Mouse (Mus musculus) midbrain, postnatal 0 days (tissue): Measurements from ENCODE around the gene Slc6a5. TPM values are rescaled to one million over a fixed set of nuclear protein-coding genes. Genes with fewer than 3 reads are reported as not detected.
"Not testable (repeated sequence)": the region's sequence is repeated elsewhere in the genome, so short reads cannot be mapped to it uniquely, and the experiment has no call there.

Source experiments
- ATAC-seq: fragments of 200-750 bp; cut with Nextera tagmentation; 2 replicates; pipeline ENCODE4 v1.8.0; 2017; ENCODE audit warnings: moderate number of reproducible peaks, mild to moderate bottlenecking, moderate TSS enrichment, moderate library complexity; ENCODE audit not compliant: low FRiP score
- DNase-seq: peaks from one replicate; pipeline ENCODE4 v3.0.0-alpha.2; 2015; ENCODE audit warnings: low spot score
- H3K27ac ChIP-seq: fragments of 300-500 bp; sonication (generic); 2 replicates; pipeline ENCODE4 v1.5.1; 2014; ENCODE audit warnings: low read depth, mild to moderate bottlenecking, low read length, mixed read lengths
- H3K27me3 ChIP-seq: fragments of 300-500 bp; sonication (generic); 2 replicates; pipeline ENCODE4 v1.6.1; 2014; ENCODE audit warnings: low read length, control low read depth, mixed read lengths; ENCODE audit not compliant: insufficient read depth
- H3K36me3 ChIP-seq: fragments of 300-500 bp; sonication (generic); 2 replicates; pipeline ENCODE4 v1.6.1; 2014; ENCODE audit warnings: low read length, control low read depth, mixed read lengths; ENCODE audit not compliant: insufficient read depth
- H3K4me1 ChIP-seq: fragments of 300-500 bp; sonication (generic); 2 replicates; pipeline ENCODE4 v1.6.1; 2014; ENCODE audit warnings: mild to moderate bottlenecking, control low read depth, antibody characterized with exemption, low read length, mixed read lengths; ENCODE audit not compliant: insufficient read depth
- H3K4me2 ChIP-seq: fragments of 300-500 bp; sonication (generic); 2 replicates; pipeline ENCODE4 v1.6.1; 2014; ENCODE audit warnings: low read depth, mild to moderate bottlenecking, low read length, mixed read lengths; ENCODE audit not compliant: poor library complexity, severe bottlenecking
- H3K4me3 ChIP-seq: fragments of 300-500 bp; sonication (generic); 2 replicates; pipeline ENCODE4 v1.5.1; 2014; ENCODE audit warnings: low read depth, mild to moderate bottlenecking, low read length, moderate library complexity
- H3K9ac ChIP-seq: fragments of 300-500 bp; sonication (generic); replicated peaks from 2 replicates; pipeline ENCODE4 v1.6.1; 2014; ENCODE audit warnings: mild to moderate bottlenecking, low read length, moderate library complexity, mixed read lengths; ENCODE audit not compliant: poor library complexity, severe bottlenecking
- H3K9me3 ChIP-seq: fragments of 300-500 bp; sonication (generic); 2 replicates; pipeline ENCODE4 v1.6.1; 2016; ENCODE audit warnings: low read length, control low read depth
- CTCF ChIP-seq: IDR thresholded peaks from 2 replicates; pipeline ENCODE4 v1.5.1; 2016; ENCODE audit warnings: antibody characterized with exemption, mild to moderate bottlenecking
- WGBS: fragments of 180-500 bp; shearing (Covaris S2); extraction: QIAGEN DNeasy Blood & Tissue Kit; methylation state at CpG from one replicate; pipeline ENCODE4 v1.1.7; 2014; 5-methylcytosine and 5-hydroxymethylcytosine counted together
- polyA plus RNA-seq: library from polyadenylated mRNA; unstranded; fragments of >200 nt; fragmentation: Nextera tagmentation; extraction: Ambion mirVana; gene quantifications from 2 replicates; pipeline ENCODE4 v1.2.1, GENCODE M21; 2015
- total RNA-seq: library from RNA; depleted of rRNA; stranded (reverse); fragments of >200 nt; gene quantifications from 2 replicates; pipeline ENCODE4 v1.2.3, GENCODE M21; 2014

Gene Slc6a5
- total and polyA plus RNA-seq, 2 experiments from 2014 or later = 0.22 to 6.6 TPM

DNA sequence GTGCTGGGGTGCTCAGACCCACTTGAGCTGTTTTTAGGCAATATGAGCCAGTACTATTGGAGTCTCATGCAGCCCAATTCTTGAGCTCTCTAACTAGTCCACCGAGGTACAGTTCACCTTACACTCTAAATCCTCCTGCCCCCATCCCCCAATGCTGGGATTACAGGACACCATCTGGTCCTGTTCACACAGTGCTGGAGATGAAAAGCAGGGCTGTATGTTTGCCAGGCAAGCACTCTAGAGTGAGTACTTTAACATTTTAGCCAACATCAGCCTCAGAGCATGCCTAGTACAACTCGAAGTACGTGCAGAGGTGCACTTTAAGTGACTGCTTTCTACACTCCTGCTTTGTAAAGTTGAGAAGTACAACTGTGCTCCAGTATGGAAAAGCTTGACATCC lies 18.6 kb downstream of the Slc6a5 start:
- H3K27me3 ChIP-seq = no peaks in the 10 kb centered on the region
- H3K9ac ChIP-seq = no peak overlapping the region
- H3K9me3 ChIP-seq = no peaks in the 10 kb centered on the region
- H3K4me3 ChIP-seq = no peak overlapping the region
- DNase-seq = no peak
- WGBS = 68% methylated on average over 3 of the region's 3 CpGs
- H3K4me2 ChIP-seq = no peak overlapping the region
- no peak for TF ChIP-seq CTCF
- no peaks in the 10 kb centered on the region for H3K36me3 ChIP-seq
- no peak overlapping the region for H3K27ac ChIP-seq
- no peak for ATAC-seq
- no peaks in the 10 kb centered on the region for H3K4me1 ChIP-seq

DNA sequence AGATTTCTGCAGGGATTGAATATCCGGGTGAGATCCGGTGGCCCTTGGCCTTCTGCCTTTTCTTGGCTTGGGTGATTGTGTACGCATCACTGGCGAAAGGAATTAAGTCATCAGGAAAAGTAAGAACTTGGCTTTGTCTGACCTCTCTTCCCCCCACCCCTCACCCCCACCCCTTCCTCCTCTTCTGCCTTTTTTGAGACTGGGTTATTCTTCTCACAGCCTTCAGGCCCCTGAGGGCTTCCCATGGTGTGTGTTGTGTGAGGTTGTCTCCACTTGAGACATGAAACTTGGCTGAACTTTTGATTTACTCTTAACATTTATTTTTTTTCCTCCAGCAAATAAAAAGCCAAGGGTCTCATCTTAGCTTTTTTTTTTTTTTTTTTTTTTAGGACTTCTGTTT lies 20.1 kb downstream of the Slc6a5 start:
- Histone ChIP-seq H3K9me3 (no peaks in the 10 kb centered on the region), H3K27me3 (no peaks in the 10 kb centered on the region), H3K4me3 (no peak overlapping the region), H3K4me1 (no peaks in the 10 kb centered on the region), H3K9ac (no peak overlapping the region), H3K36me3 (no peaks in the 10 kb centered on the region), H3K4me2 (no peak overlapping the region), H3K27ac (no peak overlapping the region)
- no peak for DNase-seq
- TF ChIP-seq CTCF = no peak
- 20% methylated on average over 4 of the region's 4 CpGs for WGBS
- ATAC-seq = no peak

DNA sequence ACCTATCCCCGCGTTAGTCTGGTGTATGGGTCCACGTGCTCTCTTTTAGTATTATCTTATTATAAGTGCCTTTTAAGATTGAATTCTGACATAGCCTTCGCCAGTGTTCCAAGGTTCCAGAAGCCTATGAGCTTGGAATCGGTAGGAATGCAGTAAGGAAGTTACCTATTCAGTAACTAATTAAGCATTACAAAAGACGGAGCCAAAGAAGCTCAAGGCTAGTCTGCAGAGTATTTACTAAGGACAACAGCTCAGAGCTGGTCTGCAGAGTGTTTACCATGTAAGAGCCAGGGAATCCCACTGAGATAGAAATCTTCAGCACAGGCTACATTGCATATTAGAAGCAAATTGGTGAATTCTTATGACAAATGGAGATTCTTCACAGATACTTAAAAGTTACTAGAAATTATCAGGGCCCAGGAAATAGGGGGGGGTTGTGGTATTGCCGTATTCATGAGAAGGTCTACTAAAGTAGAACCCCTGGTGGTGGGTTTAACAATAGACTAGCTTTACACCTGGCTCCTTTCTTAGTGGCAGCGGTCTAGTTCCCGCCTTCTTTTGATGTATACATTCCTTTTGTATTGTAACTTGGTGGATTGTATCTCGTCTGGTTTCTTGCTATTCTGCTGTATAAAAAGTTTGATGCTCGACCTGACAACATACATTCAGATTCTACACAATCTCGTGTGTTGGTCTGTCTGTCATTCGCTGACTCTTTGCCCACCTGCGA lies 23.6 kb downstream of the Slc6a5 start:
- H3K27ac ChIP-seq, H3K36me3 ChIP-seq, H3K9ac ChIP-seq, H3K9me3 ChIP-seq, H3K4me3 ChIP-seq, H3K4me1 ChIP-seq, DNase-seq, ATAC-seq, H3K4me2 ChIP-seq, H3K27me3 ChIP-seq: not testable (repeated sequence)
- 83% methylated on average over 14 of the region's 14 CpGs for WGBS

DNA sequence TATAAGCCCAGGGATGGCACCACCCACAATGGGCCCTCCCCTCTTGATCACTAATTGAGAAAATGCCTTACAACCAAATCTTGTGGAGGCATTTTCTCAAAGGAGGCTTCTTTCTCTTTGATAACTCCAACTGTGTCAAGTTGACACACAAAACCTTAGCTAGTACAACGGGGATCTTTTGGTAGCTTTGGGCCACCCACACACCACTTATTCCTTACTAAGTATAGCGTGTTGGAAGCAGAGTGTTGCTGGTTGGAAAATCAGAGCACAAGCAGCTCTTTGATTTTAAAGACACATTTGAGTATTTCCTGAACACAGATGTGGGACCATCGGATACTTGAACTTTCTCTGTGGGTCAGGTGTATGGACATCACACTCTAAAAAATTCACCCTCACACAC lies 26.9 kb downstream of the Slc6a5 start:
- WGBS = 85% methylated on average over 3 of the region's 3 CpGs
- no peak for TF ChIP-seq CTCF
- Histone ChIP-seq H3K9me3 (no peaks in the 10 kb centered on the region), H3K27me3 (no peaks in the 10 kb centered on the region), H3K4me2 (no peak overlapping the region), H3K36me3 (no peaks in the 10 kb centered on the region), H3K4me3 (no peak overlapping the region), H3K4me1 (no peaks in the 10 kb centered on the region), H3K27ac (no peak overlapping the region), H3K9ac (no peak overlapping the region)
- DNase-seq = no peak
- no peak for ATAC-seq

DNA sequence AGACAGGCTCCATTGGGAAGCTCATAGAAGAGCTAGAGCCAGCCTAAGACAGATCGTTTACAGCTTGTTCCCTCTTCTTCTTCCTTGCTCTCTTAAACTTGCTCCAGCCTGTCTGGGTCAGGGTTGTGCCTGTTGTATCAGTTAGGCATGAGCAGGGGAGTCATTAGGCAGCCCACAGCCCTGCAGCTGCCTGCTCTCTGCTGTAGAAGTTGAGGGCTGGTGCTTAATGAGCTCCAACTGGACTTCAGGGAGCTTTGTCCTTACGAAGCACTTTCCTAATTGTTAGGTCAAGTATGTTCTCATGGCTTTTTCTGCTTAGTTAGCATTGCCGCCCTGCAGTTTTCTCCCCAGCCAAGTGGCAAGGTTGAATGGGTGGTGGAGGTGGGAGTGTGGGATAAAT lies 32.1 kb downstream of the Slc6a5 start:
- Histone ChIP-seq H3K9ac (no peak overlapping the region), H3K27me3 (no peaks in the 10 kb centered on the region), H3K9me3 (no peaks in the 10 kb centered on the region), H3K36me3 (no peaks in the 10 kb centered on the region), H3K4me1 (0 out of 2 replicates have a peak, but pooled peaks cover 4% of the 10 kb centered on the region), H3K4me3 (no peak overlapping the region), H3K27ac (no peak overlapping the region), H3K4me2 (no peak overlapping the region)
- DNase-seq = no peak
- 79% methylated on average over 3 of the region's 3 CpGs for WGBS
- TF ChIP-seq CTCF = no peak
- ATAC-seq = no peak

DNA sequence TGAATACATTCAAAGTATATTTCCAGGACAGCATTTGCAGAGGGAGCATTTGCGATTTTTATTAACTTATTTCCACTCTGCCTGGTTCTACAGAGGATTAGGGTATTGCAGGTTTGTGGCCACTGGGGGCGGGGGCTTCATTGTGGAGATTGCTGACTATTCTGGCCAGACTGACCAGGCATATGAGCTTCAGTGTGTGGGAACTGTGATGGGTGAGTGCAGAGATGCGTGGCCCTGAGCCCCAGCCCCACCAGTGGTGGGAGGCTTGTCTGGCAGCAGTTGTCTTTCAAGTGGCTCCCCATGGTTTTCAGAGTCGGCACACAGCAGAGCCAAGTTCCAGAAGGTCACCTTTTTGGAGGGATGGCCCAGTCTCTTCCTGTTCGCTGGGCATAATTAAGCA lies 32.5 kb downstream of the Slc6a5 start:
- 0 out of 2 replicates have a peak, but pooled peaks cover 4% of the 10 kb centered on the region for H3K4me1 ChIP-seq
- DNase-seq = no peak
- ATAC-seq = no peak
- no peak overlapping the region for H3K27ac ChIP-seq
- no peak overlapping the region for H3K4me2 ChIP-seq
- no peaks in the 10 kb centered on the region for H3K27me3 ChIP-seq
- 51% methylated on average over 5 of the region's 5 CpGs for WGBS
- H3K9me3 ChIP-seq = no peaks in the 10 kb centered on the region
- H3K4me3 ChIP-seq = no peak overlapping the region
- H3K9ac ChIP-seq = no peak overlapping the region
- no peak for TF ChIP-seq CTCF
- H3K36me3 ChIP-seq = no peaks in the 10 kb centered on the region
